Mouse (Mus musculus): Measurements from ENCODE around the gene Ankrd28. TPM values are rescaled to one million over a fixed set of nuclear protein-coding genes. Genes with fewer than 3 reads are reported as not detected.
"Not testable (repeated sequence)": the region's sequence is repeated elsewhere in the genome, so short reads cannot be mapped to it uniquely, and the experiment has no call there.

The Ankrd28 gene
- total RNA-seq (2014; rRNA removed), result 28.0 and 33.7 TPM in 2 replicates
- 6.9 and 7.3 TPM in 2 replicates for polyA plus RNA-seq (2015; fragmentation: Nextera tagmentation; extraction: Ambion mirVana)

GRCm38 (mm10) chr14:31830571-31831369 is at the start of gene Ankrd28:
Gene Ankrd28 (minus strand): TSS chr14:31830651.
- DNase-seq (ENCODE audit: low spot score), result peak; percentile 98
- peak within 1 kb of the TSS; percentile 84 for H3K4me2 ChIP-seq (ENCODE audit: low read depth, low read length, poor library complexity, severe bottlenecking)
- no peaks in the 10 kb centered on the region for H3K9me3 ChIP-seq (ENCODE audit: low read length)
- peak within 1 kb of the TSS; percentile 97 for H3K4me3 ChIP-seq (ENCODE audit: low read depth, low read length)
- H3K9ac ChIP-seq (replicated peaks; ENCODE audit: low read length, poor library complexity, severe bottlenecking), result peak within 1 kb of the TSS; percentile 83
- ATAC-seq (ENCODE audit: low FRiP score), result peak; percentile 98
- H3K4me1 ChIP-seq (ENCODE audit: insufficient read depth, low read length), result no peaks in the 10 kb centered on the region; the same call in 1 of the 2 replicates
- no peaks in the 10 kb centered on the region for H3K27me3 ChIP-seq (ENCODE audit: insufficient read depth, low read length)
- WGBS, result under 1% methylated on average over 59 of the region's 81 CpGs
- no peaks in the 10 kb centered on the region for H3K36me3 ChIP-seq (ENCODE audit: insufficient read depth, low read length)
- TF ChIP-seq CTCF (IDR thresholded peaks at IDR 0.05), result no peak
- H3K27ac ChIP-seq (ENCODE audit: low read depth, low read length), result peak within 1 kb of the TSS; percentile 91

- DNase-seq (ENCODE audit: low spot score), result no peak
- TF ChIP-seq CTCF (IDR thresholded peaks at IDR 0.05), result no peak
- Histone ChIP-seq H3K4me1 (ENCODE audit: insufficient read depth, low read length) (no peaks in the 10 kb centered on the region), H3K36me3 (ENCODE audit: insufficient read depth, low read length) (no peaks in the 10 kb centered on the region), H3K27me3 (ENCODE audit: insufficient read depth, low read length) (no peaks in the 10 kb centered on the region), H3K9me3 (ENCODE audit: low read length) (no peaks in the 10 kb centered on the region), H3K27ac (ENCODE audit: low read depth, low read length) (no peak overlapping the region), H3K4me3 (ENCODE audit: low read depth, low read length) (no peak overlapping the region), H3K9ac (replicated peaks; ENCODE audit: low read length, poor library complexity, severe bottlenecking) (no peak overlapping the region), H3K4me2 (ENCODE audit: low read depth, low read length, poor library complexity, severe bottlenecking) (no peak overlapping the region)
- no peak for ATAC-seq (ENCODE audit: low FRiP score)
- 82% methylated on average over 6 of the region's 6 CpGs for WGBS
Observed at GRCm38 (mm10) chr14:31879456-31879855, 49.0 kb upstream of the Ankrd28 start.

- Histone ChIP-seq H3K36me3 (ENCODE audit: insufficient read depth, low read length) (no peaks in the 10 kb centered on the region), H3K4me3 (ENCODE audit: low read depth, low read length) (no peak overlapping the region), H3K27me3 (ENCODE audit: insufficient read depth, low read length) (no peaks in the 10 kb centered on the region), H3K9me3 (ENCODE audit: low read length) (0 out of 2 replicates have a peak, but pooled peaks cover 1% of the 10 kb centered on the region), H3K4me1 (ENCODE audit: insufficient read depth, low read length) (no peaks in the 10 kb centered on the region), H3K27ac (ENCODE audit: low read depth, low read length) (no peak overlapping the region), H3K9ac (replicated peaks; ENCODE audit: low read length, poor library complexity, severe bottlenecking) (no peak overlapping the region), H3K4me2 (ENCODE audit: low read depth, low read length, poor library complexity, severe bottlenecking) (no peak overlapping the region)
- WGBS, result 83% methylated on average over 5 of the region's 5 CpGs
- ATAC-seq (ENCODE audit: low FRiP score), result no peak
- TF ChIP-seq CTCF (IDR thresholded peaks at IDR 0.05), result no peak
- DNase-seq (ENCODE audit: low spot score), result no peak
Observed at GRCm38 (mm10) chr14:31872130-31872529, 41.7 kb upstream of the Ankrd28 start.

GRCm38 (mm10) chr14:31870436-31870835 is 40.0 kb upstream of the Ankrd28 start:
- Histone ChIP-seq H3K9me3 (ENCODE audit: low read length) (peaks cover 7% of the 10 kb centered on the region; the same call in 1 of the 2 replicates), H3K36me3 (ENCODE audit: insufficient read depth, low read length) (no peaks in the 10 kb centered on the region), H3K4me1 (ENCODE audit: insufficient read depth, low read length) (no peaks in the 10 kb centered on the region), H3K27ac (ENCODE audit: low read depth, low read length) (no peak overlapping the region), H3K4me2 (ENCODE audit: low read depth, low read length, poor library complexity, severe bottlenecking) (no peak overlapping the region), H3K27me3 (ENCODE audit: insufficient read depth, low read length) (no peaks in the 10 kb centered on the region), H3K4me3 (ENCODE audit: low read depth, low read length) (no peak overlapping the region), H3K9ac (replicated peaks; ENCODE audit: low read length, poor library complexity, severe bottlenecking) (no peak overlapping the region)
- WGBS, result 91% methylated on average over 5 of the region's 5 CpGs
- TF ChIP-seq CTCF (IDR thresholded peaks at IDR 0.05), result no peak
- DNase-seq (ENCODE audit: low spot score), result no peak
- ATAC-seq (ENCODE audit: low FRiP score), result no peak

- no peak for TF ChIP-seq CTCF (IDR thresholded peaks at IDR 0.05)
- Histone ChIP-seq H3K9ac (replicated peaks; ENCODE audit: low read length, poor library complexity, severe bottlenecking) (no peak overlapping the region), H3K27ac (ENCODE audit: low read depth, low read length) (no peak overlapping the region), H3K4me1 (ENCODE audit: insufficient read depth, low read length) (no peaks in the 10 kb centered on the region), H3K4me3 (ENCODE audit: low read depth, low read length) (no peak overlapping the region), H3K27me3 (ENCODE audit: insufficient read depth, low read length) (no peaks in the 10 kb centered on the region), H3K4me2 (ENCODE audit: low read depth, low read length, poor library complexity, severe bottlenecking) (no peak overlapping the region), H3K9me3 (ENCODE audit: low read length) (peaks cover 7% of the 10 kb centered on the region; the same call in 1 of the 2 replicates), H3K36me3 (ENCODE audit: insufficient read depth, low read length) (no peaks in the 10 kb centered on the region)
- no peak for ATAC-seq (ENCODE audit: low FRiP score)
- 78% methylated on average over 1 of the region's 1 CpGs for WGBS
- DNase-seq (ENCODE audit: low spot score), result no peak
Observed at GRCm38 (mm10) chr14:31868591-31868990, 38.1 kb upstream of the Ankrd28 start.

- H3K27ac ChIP-seq (ENCODE audit: low read depth, low read length); H3K4me1 ChIP-seq (ENCODE audit: insufficient read depth, low read length); ATAC-seq (ENCODE audit: low FRiP score); H3K9me3 ChIP-seq (ENCODE audit: low read length); H3K9ac ChIP-seq (replicated peaks; ENCODE audit: low read length, poor library complexity, severe bottlenecking); H3K27me3 ChIP-seq (ENCODE audit: insufficient read depth, low read length); H3K4me3 ChIP-seq (ENCODE audit: low read depth, low read length); H3K4me2 ChIP-seq (ENCODE audit: low read depth, low read length, poor library complexity, severe bottlenecking); H3K36me3 ChIP-seq (ENCODE audit: insufficient read depth, low read length); DNase-seq (ENCODE audit: low spot score): not testable (repeated sequence)
- WGBS, result 96% methylated on average over 10 of the region's 10 CpGs
Observed at GRCm38 (mm10) chr14:31866366-31866765, 35.9 kb upstream of the Ankrd28 start.
